Mouse (Mus musculus): ENCODE data around the gene Ncoa5.

DNA sequence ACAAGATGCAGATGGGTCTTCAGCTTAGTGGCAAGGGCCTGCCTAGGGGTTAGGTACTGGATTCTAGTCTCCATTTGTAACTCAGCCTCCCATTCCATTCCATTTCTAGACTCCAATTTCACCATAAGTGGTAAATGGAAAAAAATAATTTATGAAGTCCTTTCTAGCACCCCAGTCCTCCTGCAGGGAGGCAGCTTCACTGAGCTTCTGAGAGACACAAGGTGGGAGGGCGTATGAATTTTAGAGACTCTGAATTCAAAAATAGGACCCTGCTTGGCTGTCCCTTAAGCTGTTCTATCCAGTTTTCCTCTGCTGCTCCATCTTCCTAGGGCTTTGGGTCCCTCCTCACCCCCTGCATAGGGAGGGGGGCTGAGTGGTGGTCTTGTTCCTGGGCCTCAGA lies 69.7 kb downstream of the Ncoa5 start:
- TF ChIP-seq POLR2A (IDR thresholded peaks at IDR 0.05; ENCODE audit: insufficient read depth, low read length), result no peak
- TF ChIP-seq CTCF (IDR thresholded peaks at IDR 0.05; ENCODE audit: low read depth, low read length), result no peak
- no peak for TF ChIP-seq EP300 (IDR thresholded peaks at IDR 0.05; ENCODE audit: insufficient read depth, low read depth, low read length)
